Mouse (Mus musculus): ENCODE data around the gene Hnrnpm.

GRCm38 (mm10) chr17:33637038-33637437 lies 49.6 kb downstream of the Hnrnpm start:
- TF ChIP-seq POLR2A (IDR thresholded peaks at IDR 0.05; ENCODE audit: low read depth, low read length) (no peak), CTCF (IDR thresholded peaks at IDR 0.05; ENCODE audit: extremely low read depth, insufficient read depth, insufficient read length, insufficient replicate concordance) (no peak)
